Mouse (Mus musculus): ENCODE measurements around the gene Gfpt1.
"Not testable (repeated sequence)": the region's sequence is repeated elsewhere in the genome, so short reads cannot be mapped to it uniquely, and the experiment has no call there.

Gfpt1 gene

GRCm38 (mm10) chr6:87042004-87042336 lies 676 bp upstream of the Gfpt1 start:
- DNase-seq (ENCODE audit: low spot score): no peak

DNA sequence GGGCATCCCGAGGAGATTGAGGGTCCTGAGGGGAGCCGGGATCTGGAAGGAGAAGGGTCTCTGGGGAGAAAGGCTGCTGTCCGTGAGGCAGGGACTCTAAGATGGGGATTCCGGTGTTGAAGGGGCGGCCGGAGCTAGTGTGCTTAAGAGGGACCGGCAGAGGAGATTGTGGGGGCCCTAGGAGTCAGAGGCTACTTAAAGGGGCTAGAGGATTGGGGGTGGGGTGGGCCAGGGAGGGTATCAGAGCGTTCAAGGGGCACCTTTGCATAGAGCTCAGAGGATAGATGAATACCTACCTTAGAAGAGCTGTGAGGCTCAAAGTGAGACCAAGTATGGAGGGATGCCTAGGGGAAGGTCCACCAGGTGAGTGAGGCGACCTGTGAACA lies 478 bp downstream of the Gfpt1 start:
- DNase-seq (ENCODE audit: low spot score): no peak

- no peak for DNase-seq (ENCODE audit: low spot score)
These were observed 2.2 kb downstream of the Gfpt1 start for GRCm38 (mm10) chr6:87044895-87045294.

DNA sequence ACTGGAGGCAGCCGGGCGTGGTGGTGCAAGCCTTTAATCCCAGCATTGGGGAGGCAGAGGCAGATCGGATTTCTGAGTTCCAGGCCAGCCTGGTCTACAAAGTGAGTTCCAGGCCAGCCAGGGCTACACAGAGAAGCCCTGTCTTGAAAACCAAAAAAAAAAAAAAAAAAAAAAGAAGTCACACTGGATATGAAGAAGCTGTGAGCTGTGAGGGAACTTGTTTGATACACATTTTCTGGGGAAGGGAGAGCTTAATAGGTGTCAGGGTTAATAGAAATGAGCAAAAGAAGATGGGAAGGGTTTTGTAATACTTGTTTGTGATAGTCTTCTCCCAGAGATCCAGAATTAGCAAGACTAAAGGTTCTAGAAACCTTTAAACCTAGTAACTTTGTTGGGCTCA lies 2.9 kb downstream of the Gfpt1 start:
- no peak for DNase-seq (ENCODE audit: low spot score)

GRCm38 (mm10) chr6:87048712-87049111 lies 6.1 kb downstream of the Gfpt1 start:
- not testable (repeated sequence) for DNase-seq (ENCODE audit: low spot score)

DNA sequence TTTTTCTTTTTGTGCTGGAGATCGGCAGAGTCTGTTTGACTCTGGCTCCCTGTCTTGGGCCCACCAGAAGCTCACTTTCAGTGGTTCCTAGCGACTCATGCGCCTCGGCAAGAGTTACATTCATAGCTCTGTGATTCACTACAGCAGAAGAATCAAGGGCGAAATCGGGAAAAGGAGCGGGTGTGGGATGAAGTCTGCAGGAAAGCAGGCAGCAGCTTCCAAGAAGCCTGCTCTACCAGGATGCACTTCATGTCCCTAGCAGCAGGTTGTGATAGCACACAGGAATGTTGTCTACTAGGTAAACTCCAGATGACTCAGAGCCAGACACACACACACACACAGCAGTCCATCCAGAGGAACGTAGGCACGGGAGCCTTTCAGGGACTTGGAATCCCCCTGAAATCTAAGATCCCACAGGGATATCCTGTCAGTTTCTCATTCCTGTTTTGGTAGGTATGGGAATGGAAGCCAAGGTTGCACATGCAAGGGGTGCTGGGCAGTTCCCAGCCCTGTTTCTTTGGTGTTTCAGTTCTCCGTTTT lies 9.3 kb downstream of the Gfpt1 start:
- no peak for DNase-seq (ENCODE audit: low spot score)

GRCm38 (mm10) chr6:87054193-87054592 lies 11.5 kb downstream of the Gfpt1 start:
- no peak for DNase-seq (ENCODE audit: low spot score)

- no peak for DNase-seq (ENCODE audit: low spot score)
These were observed 17.1 kb downstream of the Gfpt1 start for GRCm38 (mm10) chr6:87059754-87060153.

GRCm38 (mm10) chr6:87063586-87063985 lies 20.9 kb downstream of the Gfpt1 start:
- no peak for DNase-seq (ENCODE audit: low spot score)

GRCm38 (mm10) chr6:87068209-87068608 lies 25.6 kb downstream of the Gfpt1 start:
- no peak for DNase-seq (ENCODE audit: low spot score)

GRCm38 (mm10) chr6:87069195-87069900 lies 26.7 kb downstream of the Gfpt1 start:
- no peak for DNase-seq (ENCODE audit: low spot score)

DNA sequence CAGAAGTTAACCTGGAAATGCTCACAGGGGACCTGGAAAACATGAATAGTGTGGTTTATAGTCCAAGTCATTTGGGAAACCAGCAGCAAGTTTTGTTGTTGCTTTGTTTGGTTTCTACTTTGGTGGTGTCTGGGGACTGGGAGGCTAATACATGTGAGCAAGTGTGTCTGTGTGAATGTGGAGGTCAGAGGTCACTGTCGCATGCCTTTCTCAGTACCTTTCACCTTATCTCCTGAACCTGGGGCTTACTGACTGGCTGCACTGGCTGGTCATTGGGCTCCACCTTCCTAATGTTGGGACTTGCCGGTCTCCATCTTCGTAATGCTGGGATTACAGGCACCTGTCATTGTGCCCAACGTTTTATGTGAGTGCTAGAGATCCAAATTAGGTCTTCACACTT lies 28.0 kb downstream of the Gfpt1 start:
- no peak for DNase-seq (ENCODE audit: low spot score)

DNA sequence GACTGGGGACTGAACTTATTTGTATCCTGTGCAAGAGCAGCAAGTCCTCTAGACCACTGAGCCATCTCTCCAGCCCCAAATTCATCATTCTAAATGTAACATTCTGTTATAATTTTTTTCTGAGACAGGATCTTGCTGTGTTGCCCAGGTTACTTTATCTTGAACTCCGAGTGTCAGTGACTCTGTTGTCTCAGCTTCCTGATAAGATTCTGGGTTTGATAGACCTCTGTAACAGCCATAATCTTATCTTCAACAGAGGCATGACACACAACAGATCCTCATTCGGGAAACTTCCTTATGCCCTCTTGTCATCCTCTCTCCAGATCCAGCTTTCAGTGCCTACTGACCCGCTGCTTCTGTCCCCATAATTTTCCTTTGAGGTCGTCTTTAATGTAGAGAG lies 30.1 kb downstream of the Gfpt1 start:
- DNase-seq (ENCODE audit: low spot score): no peak

DNA sequence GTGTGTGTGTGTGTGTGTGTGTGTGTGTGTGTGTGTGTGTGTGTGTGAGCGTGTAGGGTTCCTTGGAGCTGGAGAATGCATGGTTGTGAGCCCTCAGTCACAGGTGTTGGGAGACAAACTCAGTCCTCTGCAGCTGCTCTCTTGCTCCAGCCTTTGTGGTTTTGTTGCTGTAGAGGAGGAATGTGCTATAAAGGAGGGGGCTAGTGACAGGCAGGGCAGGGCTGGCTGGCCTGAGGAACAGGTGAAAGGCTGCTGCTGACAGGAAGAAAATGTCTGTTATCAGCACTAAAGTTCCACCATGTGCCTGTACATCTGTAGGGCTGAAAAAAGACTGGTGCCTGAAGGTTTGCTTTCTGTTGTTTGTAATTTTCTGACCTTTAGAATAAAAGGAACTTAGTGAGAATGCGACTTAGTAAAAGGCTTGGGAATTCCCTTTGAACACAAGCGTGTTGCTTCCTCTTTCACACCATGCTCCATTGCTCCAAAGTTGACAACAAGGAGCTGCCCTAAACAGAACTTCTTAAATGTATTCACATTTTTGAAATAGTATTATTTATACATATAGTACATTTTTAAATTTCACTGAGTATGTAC lies 32.5 kb downstream of the Gfpt1 start:
- DNase-seq (ENCODE audit: low spot score): no peak

GRCm38 (mm10) chr6:87079457-87079856 lies 36.8 kb downstream of the Gfpt1 start:
- no peak for DNase-seq (ENCODE audit: low spot score)

GRCm38 (mm10) chr6:87085026-87085425 lies 42.4 kb downstream of the Gfpt1 start:
- DNase-seq (ENCODE audit: low spot score): no peak

DNA sequence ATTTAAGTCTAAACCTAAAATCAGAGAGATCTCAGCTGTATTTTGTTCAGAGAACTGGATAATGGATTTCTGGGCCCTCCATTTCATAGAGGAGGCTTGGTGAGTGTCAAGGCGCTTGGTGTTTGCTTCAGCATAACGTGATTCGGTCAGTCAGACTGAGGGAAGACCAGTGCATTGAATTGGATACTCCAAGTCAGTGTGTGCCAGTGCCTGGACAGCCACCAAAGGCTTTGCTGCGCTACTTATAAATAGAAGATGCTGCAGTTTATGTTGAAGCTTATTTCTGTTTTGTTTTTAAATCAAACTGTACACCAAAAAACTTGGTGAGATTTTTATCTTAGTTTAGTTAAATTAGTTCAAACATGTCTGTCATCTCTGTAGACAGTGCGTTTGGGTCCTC lies 45.7 kb downstream of the Gfpt1 start:
- DNase-seq (ENCODE audit: low spot score): no peak

GRCm38 (mm10) chr6:87090877-87091276 lies 48.2 kb downstream of the Gfpt1 start:
- no peak for DNase-seq (ENCODE audit: low spot score)

- no peak for DNase-seq (ENCODE audit: low spot score)
These were observed 49.8 kb downstream of the Gfpt1 start for GRCm38 (mm10) chr6:87092476-87092875.

GRCm38 (mm10) chr6:87093631-87094030 lies 51.0 kb downstream of the Gfpt1 start:
- DNase-seq (ENCODE audit: low spot score): not testable (repeated sequence)

- peak; percentile 33 for DNase-seq (ENCODE audit: low spot score)
These were observed 56.6 kb downstream of the Gfpt1 start for GRCm38 (mm10) chr6:87099261-87099660.

- no peak for DNase-seq (ENCODE audit: low spot score)
These were observed 57.1 kb downstream of the Gfpt1 start for GRCm38 (mm10) chr6:87099671-87100296.

DNA sequence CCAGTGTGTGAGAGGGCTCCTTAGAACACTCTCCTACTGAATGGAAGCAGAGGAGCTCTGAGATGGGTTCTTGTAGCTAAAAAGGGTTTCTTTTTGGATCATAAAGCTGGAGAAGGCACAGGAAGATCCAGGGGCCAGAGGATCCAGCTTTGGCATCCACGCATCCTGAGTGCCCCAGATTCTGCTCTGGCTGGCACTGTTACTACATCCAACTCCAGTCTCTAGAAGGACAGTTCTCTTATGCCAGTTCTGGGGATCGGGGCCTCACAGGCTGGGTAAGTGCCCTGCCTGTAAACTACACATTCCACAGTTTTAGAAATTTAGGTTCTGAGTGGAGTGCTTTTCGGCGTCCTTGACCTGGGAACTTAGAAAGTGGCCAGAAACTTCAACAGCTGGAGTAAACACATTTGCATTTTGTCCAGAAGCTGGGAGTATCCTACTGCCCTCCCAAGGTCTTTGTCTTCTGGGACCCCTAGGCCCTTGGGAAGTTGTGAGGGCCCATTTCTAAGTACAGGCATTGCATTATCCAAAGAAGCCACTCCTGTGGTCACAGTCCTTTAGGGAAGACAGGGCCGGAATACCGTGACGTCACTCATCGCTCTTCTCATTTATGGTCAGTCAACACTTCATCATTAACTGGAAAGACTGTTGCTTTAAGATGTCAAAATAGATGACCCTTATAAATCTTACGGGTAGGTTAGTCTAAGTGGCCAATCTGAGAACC lies 57.8 kb downstream of the Gfpt1 start:
- no peak for DNase-seq (ENCODE audit: low spot score)

All from embryo, embryonic 10 days (tissue).